Mouse (Mus musculus) neural tube, embryonic 13.5 days (tissue): ENCODE results near the gene Nprl3. TPM values are rescaled to one million over a fixed set of nuclear protein-coding genes. Genes with fewer than 3 reads are reported as not detected.
"Not testable (repeated sequence)": the region's sequence is repeated elsewhere in the genome, so short reads cannot be mapped to it uniquely, and the experiment has no call there.

Experiments used
- ATAC-seq: fragments of 200-750 bp; cut with Nextera tagmentation; 2 replicates; pipeline ENCODE4 v1.8.0; 2017; ENCODE audit warnings: low read depth, mild to moderate bottlenecking, moderate TSS enrichment, moderate library complexity
- H3K27ac ChIP-seq: fragments of 300-500 bp; sonication (generic); replicated peaks from 2 replicates; pipeline ENCODE4 v1.5.1; 2015; ENCODE audit warnings: moderate library complexity, mild to moderate bottlenecking, inconsistent platforms
- H3K27me3 ChIP-seq: fragments of 300-500 bp; sonication (generic); 2 replicates; pipeline ENCODE4 v1.6.1; 2015; ENCODE audit warnings: mild to moderate bottlenecking, inconsistent platforms
- H3K36me3 ChIP-seq: fragments of 300-500 bp; sonication (generic); 2 replicates; pipeline ENCODE4 v1.6.1; 2015; ENCODE audit warnings: mild to moderate bottlenecking, inconsistent platforms
- H3K4me1 ChIP-seq: fragments of 300-500 bp; sonication (generic); replicated peaks from 2 replicates; pipeline ENCODE4 v1.6.1; 2015; ENCODE audit warnings: inconsistent platforms
- H3K4me2 ChIP-seq: fragments of 300-500 bp; sonication (generic); 2 replicates; pipeline ENCODE4 v1.6.1; 2015; ENCODE audit warnings: inconsistent platforms, mild to moderate bottlenecking, moderate library complexity
- H3K4me3 ChIP-seq: fragments of 300-500 bp; sonication (generic); 2 replicates; pipeline ENCODE4 v1.5.1; 2015; ENCODE audit warnings: mild to moderate bottlenecking, inconsistent platforms
- H3K9ac ChIP-seq: fragments of 300-500 bp; sonication (generic); 2 replicates; pipeline ENCODE4 v1.6.1; 2015; ENCODE audit warnings: moderate library complexity, mild to moderate bottlenecking, inconsistent platforms
- H3K9me3 ChIP-seq: fragments of 300-500 bp; sonication (generic); 2 replicates; pipeline ENCODE4 v1.6.1; 2016; ENCODE audit warnings: inconsistent platforms
- WGBS: fragments of 180-500 bp; shearing (Covaris S2); methylation state at CpG from one replicate; pipeline ENCODE4 v1.1.7; 2015; 5-methylcytosine and 5-hydroxymethylcytosine counted together
- polyA plus RNA-seq: library from polyadenylated mRNA; unstranded; fragments of >200 nt; fragmentation: Nextera tagmentation; extraction: Ambion mirVana; gene quantifications from 2 replicates; pipeline ENCODE4 v1.2.1, GENCODE M21; 2015

Nprl3 gene
- polyA plus RNA-seq, result 39.8 and 42.8 TPM in 2 replicates

DNA sequence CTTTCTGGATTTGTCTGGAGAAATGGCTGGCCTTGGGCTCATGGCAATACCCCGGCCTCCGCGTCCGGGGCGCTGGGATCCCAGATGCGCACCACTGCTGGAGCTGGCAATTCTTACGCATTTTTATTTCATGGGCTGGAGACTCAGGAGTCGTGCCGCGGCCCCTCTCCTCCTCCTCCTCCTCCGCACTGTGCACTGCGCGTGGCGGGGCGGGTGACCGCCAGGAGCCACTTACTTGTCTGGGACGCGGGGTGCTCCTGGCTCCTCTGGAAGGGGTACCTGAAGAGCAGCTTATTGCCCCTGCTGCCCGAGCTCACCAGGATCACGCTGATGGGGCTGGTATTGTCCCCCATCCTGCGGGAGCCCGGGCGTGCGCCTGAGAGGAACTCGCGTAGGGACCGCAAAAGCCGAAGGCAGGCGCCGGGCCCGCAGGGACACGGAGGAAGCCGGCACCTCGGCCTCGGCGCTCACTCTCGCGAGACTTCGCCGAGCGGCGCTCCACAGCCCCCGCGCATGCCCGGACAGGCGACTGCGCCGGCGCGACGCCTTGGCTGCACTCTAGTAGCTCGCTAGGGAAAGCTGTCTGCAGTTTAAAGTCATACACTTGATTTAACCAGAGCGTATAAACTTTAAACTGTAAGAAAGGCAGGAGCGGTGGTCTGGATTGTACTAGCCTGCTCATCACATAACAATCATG, at the start of gene Nprl3:
Gene Nprl3 (minus strand): TSS at position 520 of the 697 bp plus-strand sequence.
- Histone ChIP-seq H3K9me3 (no peaks in the 10 kb centered on the region), H3K4me2 (peak within 1 kb of the TSS; percentile 60), H3K27me3 (0 out of 2 replicates have a peak, but pooled peaks cover 3% of the 10 kb centered on the region), H3K4me1 (peaks cover 18% of the 10 kb centered on the region), H3K36me3 (0 out of 2 replicates have a peak, but pooled peaks cover 4% of the 10 kb centered on the region), H3K4me3 (peak within 1 kb of the TSS; percentile 77), H3K9ac (peak within 1 kb of the TSS; percentile 94), H3K27ac (peak within 1 kb of the TSS; percentile 98)
- ATAC-seq, result peak; percentile 99
- WGBS, result under 1% methylated on average over 54 of the region's 54 CpGs

GRCm38 (mm10) chr11:32316009-32316408, 48.5 kb upstream of the Nprl3 start:
- H3K4me3 ChIP-seq, result no peak overlapping the region
- H3K4me1 ChIP-seq, result no peaks in the 10 kb centered on the region
- H3K4me2 ChIP-seq, result no peak overlapping the region
- H3K9ac ChIP-seq, result no peak overlapping the region
- no peaks in the 10 kb centered on the region for H3K36me3 ChIP-seq
- WGBS, result 89% methylated on average over 3 of the region's 3 CpGs
- H3K9me3 ChIP-seq, result no peaks in the 10 kb centered on the region
- no peak for ATAC-seq
- no peak overlapping the region for H3K27ac ChIP-seq
- H3K27me3 ChIP-seq, result no peaks in the 10 kb centered on the region

DNA sequence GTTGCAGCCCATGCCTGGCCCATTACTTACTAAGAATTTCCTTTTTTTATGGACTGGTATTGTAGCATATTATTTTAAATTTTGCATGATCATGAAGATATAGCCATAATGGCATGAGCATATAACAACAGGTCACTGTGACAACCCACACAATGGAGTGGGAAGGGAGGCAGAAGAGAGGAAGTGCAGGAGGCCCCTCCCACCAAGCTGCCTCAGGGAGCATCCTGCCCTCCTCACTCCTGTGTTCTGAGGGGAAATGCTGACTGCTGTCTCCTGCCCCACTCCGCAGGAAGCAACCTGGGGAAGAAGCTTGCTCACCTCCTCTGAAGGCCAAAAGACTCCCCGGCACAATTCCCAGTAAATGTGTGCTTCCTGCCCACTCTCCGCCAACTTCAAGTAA, 42.4 kb upstream of the Nprl3 start:
- H3K27ac ChIP-seq, result no peak overlapping the region
- H3K27me3 ChIP-seq, result no peaks in the 10 kb centered on the region
- no peak for ATAC-seq
- no peak overlapping the region for H3K4me3 ChIP-seq
- no peaks in the 10 kb centered on the region for H3K9me3 ChIP-seq
- no peaks in the 10 kb centered on the region for H3K36me3 ChIP-seq
- WGBS, result 78% methylated on average over 3 of the region's 3 CpGs
- H3K4me1 ChIP-seq, result no peaks in the 10 kb centered on the region
- H3K4me2 ChIP-seq, result no peak overlapping the region
- no peak overlapping the region for H3K9ac ChIP-seq

GRCm38 (mm10) chr11:32309446-32309845, 41.9 kb upstream of the Nprl3 start:
- Histone ChIP-seq H3K9ac (no peak overlapping the region), H3K27me3 (no peaks in the 10 kb centered on the region), H3K36me3 (no peaks in the 10 kb centered on the region), H3K4me1 (no peaks in the 10 kb centered on the region), H3K9me3 (no peaks in the 10 kb centered on the region), H3K4me2 (no peak overlapping the region), H3K4me3 (no peak overlapping the region), H3K27ac (no peak overlapping the region)
- no peak for ATAC-seq
- WGBS, result 34% methylated on average over 4 of the region's 4 CpGs

- H3K9me3 ChIP-seq, result no peaks in the 10 kb centered on the region
- peaks cover 4% of the 10 kb centered on the region; the same call in 1 of the 2 replicates for H3K27me3 ChIP-seq
- H3K27ac ChIP-seq, result no peak overlapping the region
- H3K36me3 ChIP-seq, result no peaks in the 10 kb centered on the region
- H3K4me1 ChIP-seq, result no peaks in the 10 kb centered on the region
- ATAC-seq, result no peak
- no peak overlapping the region for H3K4me3 ChIP-seq
- no peak overlapping the region for H3K9ac ChIP-seq
- 60% methylated on average over 1 of the region's 1 CpGs for whole genome bisulfite sequencing
- H3K4me2 ChIP-seq, result no peak overlapping the region
These were observed 39.5 kb upstream of the Nprl3 start for GRCm38 (mm10) chr11:32307006-32307405.

GRCm38 (mm10) chr11:32303455-32303854, 35.9 kb upstream of the Nprl3 start:
- H3K4me2 ChIP-seq, result no peak overlapping the region
- no peaks in the 10 kb centered on the region for H3K36me3 ChIP-seq
- ATAC-seq, result no peak
- 87% methylated on average over 1 of the region's 1 CpGs for WGBS
- H3K27me3 ChIP-seq, result peaks cover 20% of the 10 kb centered on the region
- H3K27ac ChIP-seq, result no peak overlapping the region
- H3K4me1 ChIP-seq, result no peaks in the 10 kb centered on the region
- H3K9me3 ChIP-seq, result no peaks in the 10 kb centered on the region
- no peak overlapping the region for H3K4me3 ChIP-seq
- no peak overlapping the region for H3K9ac ChIP-seq

DNA sequence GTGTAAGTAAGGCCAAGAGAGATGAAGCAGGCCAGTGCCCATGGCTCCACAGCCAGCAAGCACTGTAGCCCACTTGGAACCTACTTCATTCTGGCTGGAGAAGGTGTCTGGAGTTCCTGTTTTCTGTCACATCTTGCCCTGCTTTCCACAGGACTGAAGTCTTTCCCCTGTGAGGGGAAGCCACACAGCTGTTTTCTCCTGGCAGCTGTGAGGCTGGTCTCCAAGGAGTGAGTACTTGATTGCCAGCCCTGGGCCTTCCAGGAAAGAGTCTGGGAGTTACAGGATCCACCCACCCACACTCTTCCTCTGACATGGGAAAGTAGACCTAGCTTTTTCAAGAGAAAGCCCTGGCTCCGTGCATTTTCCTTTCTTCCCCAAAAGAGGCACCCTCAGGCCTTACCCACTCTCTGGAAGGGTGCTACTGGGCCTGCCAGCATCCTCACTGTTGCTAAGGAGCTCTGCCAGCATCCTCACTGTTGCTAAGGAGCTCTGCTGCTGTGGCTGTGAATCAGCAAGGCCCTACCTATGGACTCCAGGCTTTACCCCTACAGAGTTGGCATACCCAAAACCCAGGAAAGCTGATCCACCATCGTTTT, 35.4 kb upstream of the Nprl3 start:
- no peaks in the 10 kb centered on the region for H3K36me3 ChIP-seq

DNA sequence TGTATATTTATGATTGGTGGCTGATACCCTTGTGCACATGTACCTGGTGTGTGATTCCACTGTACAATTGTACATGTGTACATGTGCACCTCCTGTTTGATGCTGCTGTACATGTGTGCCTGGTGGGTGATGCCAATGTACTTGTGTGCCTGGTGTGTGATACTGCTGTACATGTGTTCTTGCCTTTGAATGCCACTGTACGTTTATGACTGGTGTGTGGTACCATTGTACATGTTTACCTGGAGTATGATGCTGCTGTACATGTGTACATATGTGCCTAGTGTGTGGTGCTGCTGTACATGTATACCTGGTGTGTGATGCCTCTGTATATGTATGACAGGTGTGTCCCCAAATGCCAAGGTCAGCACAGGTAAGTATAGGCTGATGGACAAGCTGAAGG, 34.0 kb upstream of the Nprl3 start:
- Histone ChIP-seq H3K9ac (no peak overlapping the region), H3K4me2 (no peak overlapping the region), H3K27me3 (peaks cover 20% of the 10 kb centered on the region), H3K36me3 (no peaks in the 10 kb centered on the region), H3K27ac (no peak overlapping the region), H3K9me3 (no peaks in the 10 kb centered on the region), H3K4me3 (no peak overlapping the region), H3K4me1 (no peaks in the 10 kb centered on the region)
- ATAC-seq, result no peak
- 69% methylated on average over 1 of the region's 1 CpGs for WGBS

More for the DNA sequence above, 35.4 kb upstream of the Nprl3 start:
- Histone ChIP-seq H3K4me1 (no peaks in the 10 kb centered on the region), H3K4me3 (no peak overlapping the region), H3K9ac (no peak overlapping the region), H3K9me3 (no peaks in the 10 kb centered on the region), H3K27ac (no peak overlapping the region), H3K4me2 (no peak overlapping the region), H3K27me3 (peaks cover 20% of the 10 kb centered on the region)
- no peak for ATAC-seq
- 58% methylated on average over 2 of the region's 2 CpGs for WGBS

- Histone ChIP-seq H3K27me3 (peaks cover 20% of the 10 kb centered on the region), H3K4me3 (peak overlapping the region; percentile 26), H3K9me3 (no peaks in the 10 kb centered on the region), H3K4me1 (no peaks in the 10 kb centered on the region), H3K36me3 (no peaks in the 10 kb centered on the region), H3K4me2 (peak overlapping the region; percentile 49), H3K9ac (no peak overlapping the region), H3K27ac (no peak overlapping the region)
- WGBS, result 56% methylated on average over 16 of the region's 17 CpGs
- ATAC-seq, result peak; percentile 25; the same call in 1 of the 2 replicates
These were observed 33.1 kb upstream of the Nprl3 start for GRCm38 (mm10) chr11:32300279-32301267.

DNA sequence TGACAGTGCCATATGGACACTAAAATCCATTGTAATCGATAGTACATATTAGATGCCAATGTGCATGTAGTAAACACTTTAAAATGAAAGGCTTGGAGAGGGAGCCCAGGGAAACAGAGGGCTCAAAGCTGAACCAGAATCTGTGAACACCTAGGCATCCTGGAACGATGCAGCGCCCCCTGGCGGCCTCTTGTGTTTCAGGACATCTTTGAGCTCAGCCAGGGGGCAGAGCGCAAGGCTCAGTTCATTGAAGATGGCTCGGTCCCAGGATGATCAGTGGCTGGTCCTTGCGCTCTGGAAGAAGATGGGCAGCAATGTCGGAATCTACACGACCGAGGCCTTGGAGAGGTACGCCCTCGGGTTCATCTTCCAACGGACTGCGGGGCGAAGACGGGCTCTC, 32.4 kb upstream of the Nprl3 start, which contains the start of gene Hbq1a:
Gene Hbq1a (plus strand): TSS at position 205 of the 400 bp plus-strand sequence.
- Histone ChIP-seq H3K4me3 (peak within 1 kb of the TSS; percentile 26), H3K27me3 (peaks cover 20% of the 10 kb centered on the region), H3K4me2 (peak within 1 kb of the TSS; percentile 49)
- not testable (repeated sequence) for H3K4me1 ChIP-seq, H3K9ac ChIP-seq, H3K36me3 ChIP-seq, H3K27ac ChIP-seq, H3K9me3 ChIP-seq
- WGBS, result 5% methylated on average over 16 of the region's 16 CpGs
- peak; percentile 73 for ATAC-seq

DNA sequence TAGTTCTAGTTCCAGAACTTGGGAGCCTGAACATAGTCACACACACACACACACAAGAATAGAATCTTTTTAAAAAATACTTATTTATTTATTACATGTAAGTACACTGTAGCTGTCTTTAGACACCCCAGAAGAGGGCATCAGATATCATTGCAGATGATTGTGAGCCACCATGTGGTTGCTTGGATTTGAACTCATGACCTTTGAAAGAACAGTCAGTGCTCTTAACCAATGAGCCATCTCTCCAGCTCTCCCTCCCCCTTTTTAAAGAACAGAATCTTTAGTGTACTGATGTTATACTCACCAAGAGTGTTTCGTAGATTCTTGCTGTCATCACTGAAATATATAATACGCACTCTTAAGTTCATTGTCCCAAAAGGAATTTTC, 31.0 kb upstream of the Nprl3 start:
- WGBS, result 96% methylated on average over 2 of the region's 2 CpGs
- H3K27me3 ChIP-seq, result peaks cover 20% of the 10 kb centered on the region
- H3K36me3 ChIP-seq, result no peaks in the 10 kb centered on the region
- no peak for ATAC-seq
- no peaks in the 10 kb centered on the region for H3K9me3 ChIP-seq
- no peak overlapping the region for H3K4me2 ChIP-seq
- no peak overlapping the region for H3K4me3 ChIP-seq
- H3K9ac ChIP-seq, result no peak overlapping the region
- H3K27ac ChIP-seq, result no peak overlapping the region
- no peaks in the 10 kb centered on the region for H3K4me1 ChIP-seq
